Mouse (Mus musculus) gastrocnemius, adult 2 months (tissue): ENCODE data around the gene Casp9. TPM values are rescaled to one million over a fixed set of nuclear protein-coding genes. Genes with fewer than 3 reads are reported as not detected.

ENCODE experiments used
- DNase-seq: peaks from one replicate; pipeline ENCODE4 v3.0.0; 2022
- H3K27ac ChIP-seq: fragments of 200-600 bp; 2 replicates; pipeline ENCODE4 v1.8.1; 2022; ENCODE audit warnings: mild to moderate bottlenecking
- H3K4me3 ChIP-seq: fragments of 200-600 bp; 2 replicates; pipeline ENCODE4 v1.8.1; 2022; ENCODE audit warnings: mild to moderate bottlenecking, moderate library complexity
- CTCF ChIP-seq: fragments of 200-600 bp; IDR thresholded peaks from 2 replicates; pipeline ENCODE4 v1.8.1; 2022; ENCODE audit warnings: antibody characterized with exemption, mild to moderate bottlenecking, moderate library complexity
- intact Hi-C: fragments of 180-260 bp; cut with DNase I; formaldehyde crosslinking; loops from one replicate; pipeline ENCODE4 v1.15.1; 2025
- total RNA-seq, 2 experiments: library from RNA; stranded (reverse); gene quantifications; 2 replicates each; pipeline ENCODE4 v1.2.3; 2021

Casp9 gene
- total RNA-seq, 2 experiments from 2014 or later = 2.2 to 2.5 TPM

DNA sequence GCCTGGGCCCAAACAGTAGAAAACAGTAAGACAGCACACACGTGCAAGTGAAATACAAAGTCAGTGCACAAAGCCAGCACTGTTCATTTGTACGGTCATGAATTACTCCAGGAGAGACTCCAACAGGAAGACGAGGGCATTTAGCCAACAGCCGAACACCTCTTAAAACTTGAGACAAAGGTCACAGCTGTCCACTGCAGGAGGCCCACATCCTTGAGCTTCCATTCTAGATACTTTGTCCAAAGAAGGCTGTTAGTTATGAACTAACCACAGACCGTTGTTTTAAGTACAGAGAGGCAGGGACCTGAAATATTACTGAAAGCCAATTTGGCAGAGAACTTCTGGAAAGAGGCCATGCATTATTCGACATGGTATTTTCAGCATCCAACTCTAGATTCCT lies 6.4 kb upstream of the Casp9 start:
- Histone ChIP-seq H3K4me3 (no peak overlapping the region), H3K27ac (peak overlapping the region; percentile 40)
- DNase-seq = no peak
- intact Hi-C loops = loop anchor here (5.0 kb wide), 1 partner anchor 125 kb away; the partner anchor contains the start of gene Plekhm2
- TF ChIP-seq CTCF = no peak

GRCm38 (mm10) chr4:141787462-141787861 lies 6.0 kb upstream of the Casp9 start:
- intact Hi-C loops = loop anchor here (5.0 kb wide), 1 partner anchor 125 kb away; the partner anchor contains the start of gene Plekhm2
- peak overlapping the region; percentile 40 for H3K27ac ChIP-seq
- no peak overlapping the region for H3K4me3 ChIP-seq
- no peak for TF ChIP-seq CTCF
- no peak for DNase-seq

DNA sequence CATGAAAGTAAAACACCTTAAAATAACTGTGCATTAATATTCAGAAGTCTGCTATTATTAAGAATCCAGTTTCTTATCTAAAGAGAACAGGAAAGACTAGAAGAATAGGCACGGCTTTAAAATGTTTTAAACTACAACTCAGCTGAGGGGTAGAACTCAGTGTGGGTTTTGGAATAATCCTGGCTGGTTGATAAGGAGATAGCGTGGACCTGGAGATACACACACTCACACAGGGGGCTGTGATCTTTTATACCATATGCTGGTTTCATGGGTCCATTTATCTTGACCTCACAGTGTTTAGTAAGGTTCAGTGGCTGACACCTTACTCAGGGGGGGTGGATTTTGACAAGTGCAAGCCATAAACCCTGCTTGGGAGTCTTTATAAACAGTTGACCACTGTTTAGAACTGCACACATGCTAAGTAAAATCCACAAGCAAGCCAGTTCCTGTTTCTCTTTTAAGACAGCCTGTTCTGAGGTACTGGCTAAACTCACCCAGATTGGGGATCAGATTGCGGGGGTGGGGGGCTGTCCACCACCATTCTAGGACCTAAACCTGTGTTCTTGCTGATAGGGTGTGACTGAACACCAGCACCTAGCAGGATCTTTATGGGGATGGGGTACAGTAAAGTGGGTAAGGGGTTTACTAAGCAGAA lies 3.7 kb upstream of the Casp9 start:
- TF ChIP-seq CTCF = no peak
- Histone ChIP-seq H3K27ac (peak overlapping the region; percentile 94), H3K4me3 (peak overlapping the region; percentile 99)
- intact Hi-C loops = loop anchor here (5.0 kb wide), 2 partner anchors 67 to 127 kb away; partner anchors contain the start of genes Ddi2 and Plekhm2
- DNase-seq = no peak

DNA sequence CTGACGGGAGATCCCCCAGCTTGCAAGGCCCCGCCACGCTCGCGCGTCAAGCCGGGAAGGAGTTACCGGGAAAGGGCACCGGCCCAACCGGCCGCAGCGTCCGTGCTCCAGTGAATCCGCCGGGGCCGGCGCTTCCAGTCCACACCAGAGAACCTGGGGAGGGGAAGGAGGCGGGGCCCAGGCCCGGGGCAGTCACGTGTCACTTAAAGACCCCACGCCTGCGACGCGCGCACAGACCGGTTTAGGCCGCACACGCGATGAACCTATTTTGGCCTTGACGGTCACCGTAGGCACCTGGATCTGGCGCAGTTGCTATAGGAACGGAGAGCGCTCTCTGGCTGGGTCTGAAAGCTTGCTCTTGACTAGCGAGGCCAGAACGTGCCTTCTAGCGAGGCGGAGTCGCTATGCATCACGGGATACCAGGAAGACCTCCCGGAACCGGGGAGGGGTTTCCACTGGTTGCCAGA lies 2.9 kb upstream of the Casp9 start, which contains the start of gene Dnajc16:
TSS of gene Dnajc16 (minus strand) at position 408 of the 467 bp plus-strand sequence.
- intact Hi-C loops = loop anchor here (5.0 kb wide), 1 partner anchor 68 kb away; the partner anchor contains the start of gene Ddi2
- Histone ChIP-seq H3K27ac (peak within 1 kb of the TSS; percentile 94), H3K4me3 (peak within 1 kb of the TSS; percentile 99)
- peak; percentile 98 for DNase-seq
- TF ChIP-seq CTCF = no peak

DNA sequence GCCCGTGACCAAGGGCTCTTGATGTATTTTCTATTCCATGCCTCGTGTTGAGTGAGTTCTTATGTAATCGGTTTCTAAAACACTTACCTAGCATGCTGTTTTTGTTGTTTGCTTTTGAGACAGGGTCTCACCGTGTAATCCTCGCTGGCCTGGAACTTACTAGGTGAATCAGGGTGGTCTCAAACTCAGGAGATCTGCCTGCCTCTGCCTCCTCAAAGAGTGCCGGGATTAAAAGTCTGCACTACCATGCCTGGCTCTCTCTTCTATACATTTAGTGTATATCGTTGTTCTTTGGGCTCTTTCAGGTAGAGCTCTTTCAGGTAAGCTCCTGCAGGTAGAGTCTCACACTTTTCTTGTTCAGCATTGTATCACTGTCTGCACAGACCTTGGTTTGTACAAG lies 1.9 kb upstream of the Casp9 start:
- intact Hi-C loops = loop anchor here (5.0 kb wide), 1 partner anchor 69 kb away; the partner anchor contains the start of gene Ddi2
- H3K4me3 ChIP-seq = no peak overlapping the region
- H3K27ac ChIP-seq = peak overlapping the region; percentile 94; the same call in 1 of the 2 replicates
- DNase-seq = no peak
- TF ChIP-seq CTCF = no peak

DNA sequence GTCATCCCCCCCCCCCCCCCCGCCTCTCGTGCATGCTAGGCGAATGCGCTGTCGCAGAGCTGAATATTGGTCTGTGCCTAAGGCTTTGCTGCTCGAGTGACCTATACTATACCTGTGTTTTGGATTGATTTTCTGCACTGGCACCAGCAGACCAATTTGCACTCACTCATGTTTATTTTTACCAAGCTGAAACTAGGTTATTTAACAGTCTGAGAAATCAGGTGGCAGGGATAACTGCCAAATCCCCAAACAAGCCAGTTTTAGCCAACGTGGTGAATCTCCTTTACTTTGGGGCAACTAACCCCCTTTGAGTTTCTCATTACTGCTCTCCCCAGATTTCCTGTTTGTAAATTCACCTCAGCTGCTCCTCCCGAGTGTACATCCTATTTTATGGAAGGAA lies 1.5 kb upstream of the Casp9 start:
- H3K27ac ChIP-seq = no peak overlapping the region
- no peak for TF ChIP-seq CTCF
- intact Hi-C loops = loop anchor here (5.0 kb wide), 1 partner anchor 70 kb away; the partner anchor contains the start of gene Ddi2
- no peak for DNase-seq
- no peak overlapping the region for H3K4me3 ChIP-seq

GRCm38 (mm10) chr4:141792554-141793281 lies 694 bp upstream of the Casp9 start:
- TF ChIP-seq CTCF = no peak
- H3K27ac ChIP-seq = peak overlapping the region; percentile 94
- intact Hi-C loops = loop anchor here (5.0 kb wide), 1 partner anchor 70 kb away; the partner anchor contains the start of gene Ddi2
- no peak for DNase-seq
- H3K4me3 ChIP-seq = peak overlapping the region; percentile 98

- Histone ChIP-seq H3K27ac (peak overlapping the region; percentile 94), H3K4me3 (peak overlapping the region; percentile 98)
- DNase-seq = no peak
- no peak for TF ChIP-seq CTCF
- intact Hi-C loops = loop anchor here (5.0 kb wide), 1 partner anchor 72 kb away; the partner anchor contains the start of gene Ddi2
Measured at GRCm38 (mm10) chr4:141794152-141794535, 732 bp downstream of the Casp9 start.

DNA sequence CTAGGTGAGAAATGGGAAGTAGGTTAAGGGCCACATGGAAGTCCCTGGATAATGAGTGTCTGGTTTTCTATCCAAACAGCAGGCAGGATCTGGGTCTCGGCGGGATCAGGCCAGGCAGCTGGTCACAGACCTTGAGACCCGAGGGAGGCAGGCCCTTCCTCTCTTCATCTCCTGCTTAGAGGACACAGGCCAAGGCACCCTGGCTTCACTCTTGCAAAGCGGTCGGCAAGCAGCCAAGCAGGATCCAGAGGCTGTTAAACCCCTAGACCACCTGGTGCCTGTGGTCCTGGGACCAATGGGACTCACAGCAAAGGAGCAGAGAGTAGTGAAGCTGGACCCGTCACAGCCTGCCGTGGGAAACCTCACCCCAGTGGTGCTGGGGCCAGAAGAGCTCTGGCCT lies 2.9 kb downstream of the Casp9 start:
- intact Hi-C loops = no loop called here
- TF ChIP-seq CTCF = no peak
- Histone ChIP-seq H3K27ac (no peak overlapping the region), H3K4me3 (no peak overlapping the region)
- DNase-seq = no peak

DNA sequence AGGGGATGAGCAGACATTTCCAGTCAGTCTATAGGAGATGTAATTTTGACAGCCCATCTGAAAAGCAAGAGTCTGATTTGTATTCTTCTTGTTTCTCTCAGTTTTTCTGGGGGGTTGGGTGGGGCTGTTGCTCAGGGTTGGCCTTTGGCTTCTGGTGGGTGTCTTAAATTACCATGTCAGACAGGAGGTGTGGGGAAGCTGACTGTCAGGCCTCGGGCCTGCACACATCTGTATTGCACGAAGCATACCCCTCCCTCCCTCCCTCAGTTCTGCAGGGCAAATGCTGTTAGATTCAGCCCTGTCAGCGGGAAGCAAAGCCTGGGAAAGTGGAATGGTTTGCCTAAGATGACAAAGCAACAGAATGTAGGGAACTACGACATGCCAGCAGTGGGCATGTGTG lies 3.5 kb downstream of the Casp9 start:
- DNase-seq = no peak
- TF ChIP-seq CTCF = no peak
- H3K27ac ChIP-seq = no peak overlapping the region
- no peak overlapping the region for H3K4me3 ChIP-seq
- intact Hi-C loops = no loop called here

- intact Hi-C loops = no loop called here
Measured at GRCm38 (mm10) chr4:141797545-141797944, 4.1 kb downstream of the Casp9 start.

DNA sequence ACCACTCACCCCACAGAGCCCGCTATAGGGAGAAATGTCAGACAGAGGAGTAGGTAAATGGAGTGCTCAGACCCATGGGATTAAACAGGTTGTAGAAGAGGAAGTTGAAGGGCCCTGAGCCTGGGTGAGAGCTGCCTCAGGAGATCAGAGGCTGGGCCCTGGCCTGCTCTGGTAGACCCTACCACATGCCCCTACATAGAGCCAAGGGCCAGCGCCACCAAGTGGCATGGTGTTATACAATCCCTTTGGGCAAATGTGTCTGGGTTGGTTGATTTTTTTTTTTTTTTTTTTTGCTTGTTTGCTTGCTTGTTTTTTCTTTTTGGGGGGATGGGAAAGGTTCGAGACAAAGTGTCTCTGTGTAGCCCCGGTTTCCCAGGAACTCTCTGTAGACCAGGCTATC lies 10.7 kb downstream of the Casp9 start:
- DNase-seq = no peak
- intact Hi-C loops = no loop called here
- Histone ChIP-seq H3K27ac (no peak overlapping the region), H3K4me3 (no peak overlapping the region)
- TF ChIP-seq CTCF = no peak

More at GRCm38 (mm10) chr4:141797545-141797944, 4.1 kb downstream of the Casp9 start:
- H3K4me3 ChIP-seq = no peak overlapping the region
- TF ChIP-seq CTCF = no peak
- no peak overlapping the region for H3K27ac ChIP-seq
- DNase-seq = no peak

DNA sequence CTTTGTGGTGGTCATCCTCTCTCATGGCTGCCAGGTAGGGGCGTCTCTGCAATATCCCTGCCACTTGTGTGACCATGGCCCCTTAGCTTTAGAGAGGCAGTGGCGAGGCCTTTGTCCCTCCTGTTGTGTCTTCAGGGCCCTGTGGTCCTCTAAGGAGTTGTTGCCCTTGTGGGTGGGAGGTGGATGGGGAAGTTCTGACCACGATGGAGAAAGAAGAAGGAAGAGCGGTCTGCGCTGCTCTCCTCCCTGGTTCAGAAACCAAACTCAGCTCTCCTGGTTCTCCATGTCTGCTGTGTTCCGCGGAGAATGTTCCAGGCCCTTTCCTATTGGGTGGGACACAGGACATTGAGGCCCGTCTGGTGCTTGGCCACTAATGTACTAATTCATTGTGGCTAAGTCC lies 12.5 kb downstream of the Casp9 start:
- intact Hi-C loops = no loop called here

More for the DNA sequence above, 12.5 kb downstream of the Casp9 start:
- TF ChIP-seq CTCF = no peak
- Histone ChIP-seq H3K27ac (no peak overlapping the region), H3K4me3 (no peak overlapping the region)
- no peak for DNase-seq
